Mouse (Mus musculus): ENCODE data around the gene Zfp385a.
A peak's percentile ranks its signal among the peaks of the same experiment; 100 is the strongest.

The Zfp385a gene

DNA sequence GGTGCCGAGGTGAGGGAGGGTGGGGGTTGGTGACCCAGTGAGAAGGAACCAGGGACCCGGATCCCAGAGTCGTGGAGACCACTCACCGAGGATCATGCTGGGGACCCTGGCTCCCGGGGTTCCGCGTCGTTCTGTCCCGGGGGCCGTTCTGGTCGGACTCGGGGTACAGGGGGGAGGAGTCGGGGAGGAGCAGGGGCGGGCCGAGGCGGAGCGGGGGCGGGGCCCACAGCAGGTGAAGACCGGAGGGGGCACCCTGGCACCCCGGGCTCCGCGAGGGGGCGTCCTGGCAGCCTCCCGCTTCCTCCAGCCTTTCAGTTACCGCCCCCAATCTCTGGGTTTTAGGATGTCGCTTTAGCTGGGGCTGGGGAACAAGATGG is at the start of gene Zfp385a:
Zfp385a (minus strand) TSS at position 133 of the 377 bp plus-strand sequence.
- DNase-seq: peak in 1 of 2 experiments; percentile 25

- no peak for DNase-seq
Measured at GRCm38 (mm10) chr15:103388556-103389145, 48.8 kb upstream of the Zfp385a start.

GRCm38 (mm10) chr15:103383771-103384488 is 44.0 kb upstream of the Zfp385a start:
- DNase-seq: peak; percentile 69 to 70

DNA sequence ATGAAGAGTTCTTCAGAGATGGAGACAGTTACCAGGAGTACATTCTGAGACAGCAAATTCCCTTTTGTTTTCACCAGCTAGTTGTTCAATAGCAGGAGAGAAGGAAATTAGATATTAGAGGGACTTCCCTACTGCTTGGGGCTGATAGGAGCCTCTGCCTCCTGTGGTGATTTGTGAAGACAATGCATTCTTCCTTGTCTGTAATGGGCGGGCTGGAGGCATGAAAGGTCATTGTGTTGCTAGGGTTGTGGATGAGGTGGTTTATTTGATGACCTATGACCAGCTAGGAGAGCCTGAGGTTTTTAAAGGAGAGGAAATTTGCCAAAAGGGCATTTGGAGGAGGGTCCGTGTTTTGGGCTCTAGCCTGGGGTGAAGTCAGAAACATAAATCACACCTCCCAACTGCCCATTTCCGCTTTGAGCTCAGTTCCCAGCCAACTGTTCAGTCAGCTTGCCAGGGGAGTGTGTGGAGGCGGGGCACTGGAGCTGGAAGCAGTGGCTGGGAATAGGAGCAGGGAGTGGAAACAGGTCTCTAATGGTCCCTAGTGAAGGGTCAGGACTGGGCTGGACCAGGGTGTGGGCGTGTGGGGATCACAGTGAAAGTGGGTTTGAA is 43.0 kb upstream of the Zfp385a start:
- peak; percentile 69 to 78 for DNase-seq

- DNase-seq: no peak
Measured at GRCm38 (mm10) chr15:103382075-103382474, 42.2 kb upstream of the Zfp385a start.

DNA sequence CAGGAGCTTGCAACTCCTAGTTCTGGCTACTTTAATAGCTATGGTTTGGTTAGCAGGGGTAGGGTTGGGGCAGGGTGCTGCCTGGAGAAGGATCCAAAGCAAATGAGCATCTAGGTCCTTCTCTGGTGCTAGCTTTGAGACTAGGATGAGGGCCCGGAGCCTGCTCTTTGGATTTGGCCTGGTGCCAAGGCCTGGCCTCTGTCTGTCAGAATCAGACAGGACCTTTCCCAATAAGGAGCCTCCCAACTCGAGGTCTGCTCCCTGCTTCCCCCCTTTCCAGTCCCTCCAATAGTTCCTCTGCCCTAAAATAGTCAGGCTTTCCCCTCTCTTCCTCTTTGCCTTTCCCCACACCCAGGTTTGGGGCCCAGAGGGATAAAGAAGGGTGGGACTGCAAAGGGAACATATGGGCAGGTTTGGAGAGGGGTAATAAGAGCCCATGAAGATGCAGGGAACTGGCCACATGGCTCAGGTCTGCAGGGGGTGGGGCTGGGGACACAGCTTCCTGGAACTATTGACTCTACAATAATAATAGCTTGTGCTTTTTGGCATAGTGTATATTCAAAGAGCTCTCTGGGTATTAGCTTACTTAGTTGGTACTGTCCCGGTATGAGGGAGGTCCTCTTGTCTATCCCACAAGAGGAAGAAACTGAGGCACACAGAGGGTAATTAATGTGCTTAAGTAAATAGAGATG is 38.9 kb upstream of the Zfp385a start:
- no peak for DNase-seq

DNA sequence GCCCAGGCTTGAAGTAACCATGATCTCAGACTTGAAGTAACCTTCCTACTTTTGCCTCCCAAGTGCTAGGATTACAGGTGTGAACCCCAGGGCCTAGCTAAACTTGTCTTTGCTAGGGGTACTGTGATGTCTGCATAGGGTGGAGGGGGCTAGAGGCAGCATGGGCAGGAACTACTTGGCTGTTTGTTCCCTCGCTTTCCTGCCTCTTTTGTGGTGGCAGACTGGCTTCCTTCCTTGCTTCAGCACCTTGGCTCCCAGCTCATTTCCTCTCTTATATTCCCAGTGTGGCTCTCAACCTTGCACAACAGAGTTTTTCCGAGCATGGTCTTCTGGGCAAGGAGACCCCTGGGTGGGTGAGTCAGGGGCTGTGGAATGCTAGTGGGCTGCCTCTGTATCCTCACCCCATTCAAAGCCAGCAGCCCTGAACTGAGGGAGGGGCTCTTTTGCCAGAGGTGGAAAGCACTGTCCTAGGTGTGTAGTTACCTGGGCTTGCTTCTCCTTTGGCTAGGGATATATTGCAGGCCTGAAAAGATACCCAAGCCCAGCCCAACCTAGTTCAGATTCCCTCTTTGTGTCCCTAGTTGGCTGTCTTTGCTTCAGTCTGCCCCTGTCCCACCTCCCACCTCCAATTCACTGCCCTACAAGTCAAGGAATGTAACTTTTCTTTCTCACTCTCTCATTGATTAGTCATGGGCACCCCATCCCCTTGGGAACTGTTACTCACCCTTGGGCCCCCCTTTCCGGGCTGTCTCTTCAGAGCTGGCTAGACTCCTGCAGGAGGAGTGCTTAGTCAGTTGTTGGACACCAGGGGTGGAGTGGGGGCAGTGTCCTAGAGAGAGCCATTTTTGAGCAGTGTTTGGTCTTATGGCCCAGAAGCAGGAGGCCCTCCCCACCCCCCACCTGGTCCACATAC is 38.1 kb upstream of the Zfp385a start:
- DNase-seq: no peak

GRCm38 (mm10) chr15:103376837-103377269 is 37.0 kb upstream of the Zfp385a start:
- DNase-seq: peak in 1 of 2 experiments; percentile 39

GRCm38 (mm10) chr15:103375112-103375800 is 35.4 kb upstream of the Zfp385a start:
- DNase-seq: no peak

GRCm38 (mm10) chr15:103372461-103372860 is 32.6 kb upstream of the Zfp385a start:
- DNase-seq: no peak

GRCm38 (mm10) chr15:103371741-103372140 is 31.8 kb upstream of the Zfp385a start:
- DNase-seq: no peak

DNA sequence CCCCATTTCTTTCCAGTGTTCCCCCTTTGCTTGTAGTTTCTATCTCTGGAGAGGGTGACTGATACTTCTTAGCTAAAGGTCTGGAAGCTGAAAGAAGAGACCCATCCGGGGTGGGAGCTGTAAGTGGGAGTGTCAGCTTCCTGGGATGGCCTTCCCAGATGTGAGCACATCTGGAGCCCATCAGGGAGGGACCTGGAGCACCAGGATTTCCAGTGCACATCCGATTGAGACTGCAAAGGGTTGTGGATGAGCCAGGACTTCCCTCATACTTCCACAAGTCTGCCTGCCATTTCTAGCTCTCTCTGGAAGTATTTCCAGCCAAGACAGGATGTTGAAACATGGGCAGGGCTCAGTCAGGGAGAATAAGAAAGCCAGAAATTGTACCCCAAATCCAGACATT is 31.3 kb upstream of the Zfp385a start:
- DNase-seq: no peak

DNA sequence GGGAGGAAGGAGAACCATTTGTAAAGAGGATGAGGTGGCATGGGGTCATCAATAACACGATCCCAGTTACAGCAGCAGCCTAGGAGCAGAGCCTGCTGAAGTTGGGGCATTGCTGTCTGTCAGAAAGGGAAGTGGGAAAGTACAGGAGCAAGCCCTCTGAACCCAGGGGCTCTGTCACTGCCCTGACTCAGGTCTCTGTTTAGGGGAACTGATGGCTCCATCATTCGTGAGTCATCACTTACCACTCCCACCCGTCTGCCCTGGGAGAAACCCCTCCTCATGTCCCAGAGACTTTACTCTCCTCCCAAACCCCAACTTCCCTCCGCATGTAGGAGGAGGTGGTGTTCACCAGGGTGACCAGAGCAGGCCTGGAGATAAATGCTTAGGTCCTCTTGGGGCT is 30.6 kb upstream of the Zfp385a start:
- no peak for DNase-seq

DNA sequence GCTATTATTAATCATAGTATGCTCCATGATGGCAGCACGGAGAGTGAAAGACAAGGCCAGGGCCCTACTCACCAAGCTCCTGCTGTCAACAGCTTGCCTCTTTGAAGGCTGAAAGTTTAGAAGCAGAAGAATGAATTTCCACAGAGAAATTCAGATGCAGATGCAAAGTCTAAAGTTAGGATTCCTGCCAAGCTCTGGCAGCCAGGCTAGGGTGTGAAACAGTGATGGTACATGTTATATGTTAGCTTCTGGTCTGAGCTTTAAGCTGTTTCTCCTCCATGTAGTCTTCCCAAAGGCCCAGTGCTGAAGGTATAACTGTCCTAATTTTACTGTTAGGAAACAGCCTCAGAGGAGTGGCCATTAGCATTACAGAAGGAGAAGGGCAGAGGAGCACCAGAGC is 29.2 kb upstream of the Zfp385a start:
- DNase-seq: no peak

GRCm38 (mm10) chr15:103368179-103368940 is 28.5 kb upstream of the Zfp385a start:
- no peak for DNase-seq

DNA sequence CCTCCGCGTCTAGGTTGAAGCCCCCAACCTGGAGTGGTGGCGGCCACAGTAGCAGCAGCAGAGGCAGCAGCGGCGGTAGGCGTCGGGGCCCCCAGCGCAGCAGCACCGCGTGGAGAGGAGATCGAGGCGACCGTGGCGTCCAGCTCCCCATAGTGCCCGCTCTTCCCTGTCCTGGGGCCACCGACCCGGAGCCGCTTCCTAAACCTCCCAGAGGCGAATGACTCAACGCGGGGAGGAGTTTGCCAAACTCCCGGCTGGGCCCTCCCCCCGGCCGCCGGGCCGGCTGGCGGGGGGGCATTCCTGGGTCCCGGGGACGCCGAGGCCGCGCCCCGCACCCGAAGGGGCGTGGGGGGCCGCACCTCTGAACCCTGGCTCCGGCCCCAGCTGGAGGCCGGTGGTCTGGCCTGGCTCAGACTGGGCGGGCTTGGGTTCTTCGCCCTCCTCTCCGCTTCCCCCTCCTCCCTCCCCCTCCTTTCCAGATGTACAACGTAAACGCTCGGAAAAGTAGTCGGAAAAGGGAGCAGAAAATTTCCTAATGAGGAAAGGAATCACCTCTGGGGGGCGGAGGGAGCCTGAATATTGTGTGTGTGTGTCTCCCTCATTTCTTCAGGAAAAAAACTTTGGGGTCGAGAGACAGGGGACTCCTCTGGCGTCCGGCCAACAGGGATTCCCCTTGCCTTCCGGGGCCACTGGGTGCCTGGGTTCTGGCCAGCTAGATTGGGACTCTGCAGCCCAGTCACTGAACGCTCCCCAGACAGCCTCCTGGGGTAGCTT is 26.7 kb upstream of the Zfp385a start, which contains the start of gene Itga5:
Itga5 (minus strand) TSS at position 388 of the 774 bp plus-strand sequence.
- DNase-seq: peak in 1 of 2 experiments; percentile 55

- DNase-seq: peak in 1 of 2 experiments; percentile 18
Measured at GRCm38 (mm10) chr15:103365471-103366375, 25.8 kb upstream of the Zfp385a start.

DNA sequence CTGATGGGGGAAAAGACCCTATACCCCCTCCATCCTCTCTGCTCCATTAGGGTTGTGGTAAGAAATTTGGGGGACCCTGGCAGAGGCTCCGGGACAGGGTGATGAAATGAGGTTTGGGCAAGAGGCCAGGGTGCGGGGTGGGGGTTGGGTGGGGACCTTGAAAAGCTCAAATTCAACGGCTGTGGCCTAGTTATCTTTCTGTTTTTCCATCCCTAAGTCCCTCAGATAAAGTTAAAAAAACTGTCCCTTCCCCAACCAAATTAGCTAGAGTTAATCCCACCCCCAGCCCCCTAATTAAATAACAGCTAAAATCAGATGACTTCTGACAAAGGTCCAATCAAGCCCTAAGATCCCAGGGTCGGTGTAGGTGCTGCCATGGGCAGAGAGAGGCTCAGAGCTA is 24.9 kb upstream of the Zfp385a start:
- DNase-seq: no peak

DNA sequence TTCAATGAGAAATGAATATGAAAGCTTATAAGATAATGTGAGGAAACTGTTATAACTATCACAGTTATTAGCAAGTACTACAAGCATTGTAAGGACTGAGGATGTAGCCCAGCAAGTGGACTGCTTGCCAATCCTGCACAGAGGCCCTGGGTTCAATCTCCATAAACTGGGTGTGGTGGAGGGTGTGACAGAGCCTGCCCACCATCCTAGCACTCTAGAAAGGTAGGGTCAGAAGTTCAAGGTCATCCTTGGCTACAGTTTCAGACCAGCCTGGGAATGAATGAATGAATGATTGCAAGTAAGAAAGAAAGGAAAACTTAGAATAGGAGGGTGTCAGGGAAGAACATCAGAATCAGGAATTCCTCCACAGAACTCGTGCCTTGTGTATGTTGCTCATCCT is 23.9 kb upstream of the Zfp385a start:
- DNase-seq: no peak
